Mouse (Mus musculus): ENCODE results near the gene Gm3752. TPM values are rescaled to one million over a fixed set of nuclear protein-coding genes. Genes with fewer than 3 reads are reported as not detected.
"Not testable (repeated sequence)": the region's sequence is repeated elsewhere in the genome, so short reads cannot be mapped to it uniquely, and the experiment has no call there.

The Gm3752 gene
- total RNA-seq (2014; fragmentation: Nextera tagmentation) = not detected in 2 replicates
- total RNA-seq (2017) = not detected in 2 replicates
- polyA plus RNA-seq (2012) = not detected in 2 replicates

- not testable (repeated sequence) for H3K9me3 ChIP-seq (replicated peaks); H3K27me3 ChIP-seq (ENCODE audit: insufficient read depth, low read length); ATAC-seq (ENCODE audit: extremely low read depth, insufficient number of reproducible peaks, low FRiP score, poor library complexity, severe bottlenecking); H3K36me3 ChIP-seq (replicated peaks); H3K4me3 ChIP-seq (ENCODE audit: low read depth, low read length); H3K4me1 ChIP-seq (ENCODE audit: insufficient read depth, low read depth, low read length); DNase-seq (ENCODE audit: low spot score)
These were observed at the start of gene Gm3752 for GRCm38 (mm10) chr14:7483662-7484061. Gm3752 (minus strand) TSS chr14:7483762.

DNA sequence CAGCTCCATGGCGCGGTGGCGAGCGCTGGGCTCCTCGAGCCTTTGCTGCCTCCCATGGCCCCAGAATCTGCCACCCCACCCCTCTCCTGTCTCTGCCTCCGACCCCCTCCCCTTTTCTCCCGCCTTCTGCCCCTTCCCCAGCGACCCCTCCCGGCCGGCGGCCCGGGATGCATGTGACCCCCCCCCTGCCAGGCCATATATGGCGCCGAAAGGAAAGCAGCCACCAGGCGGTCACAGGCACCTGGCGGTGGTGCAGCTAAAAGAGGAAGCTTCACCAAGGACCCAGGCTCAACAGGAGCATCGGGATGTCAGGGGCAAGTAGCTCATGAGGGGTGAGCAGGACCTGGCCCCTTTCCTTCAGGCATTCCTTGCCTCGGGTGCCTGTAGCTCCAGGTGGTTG is 5.2 kb upstream of the Gm3752 start:
- not testable (repeated sequence) for H3K27me3 ChIP-seq (ENCODE audit: insufficient read depth, low read length); H3K36me3 ChIP-seq (replicated peaks); DNase-seq (ENCODE audit: low spot score); H3K9me3 ChIP-seq (replicated peaks); H3K4me3 ChIP-seq (ENCODE audit: low read depth, low read length); ATAC-seq (ENCODE audit: extremely low read depth, insufficient number of reproducible peaks, low FRiP score, poor library complexity, severe bottlenecking); H3K4me1 ChIP-seq (ENCODE audit: insufficient read depth, low read depth, low read length)

DNA sequence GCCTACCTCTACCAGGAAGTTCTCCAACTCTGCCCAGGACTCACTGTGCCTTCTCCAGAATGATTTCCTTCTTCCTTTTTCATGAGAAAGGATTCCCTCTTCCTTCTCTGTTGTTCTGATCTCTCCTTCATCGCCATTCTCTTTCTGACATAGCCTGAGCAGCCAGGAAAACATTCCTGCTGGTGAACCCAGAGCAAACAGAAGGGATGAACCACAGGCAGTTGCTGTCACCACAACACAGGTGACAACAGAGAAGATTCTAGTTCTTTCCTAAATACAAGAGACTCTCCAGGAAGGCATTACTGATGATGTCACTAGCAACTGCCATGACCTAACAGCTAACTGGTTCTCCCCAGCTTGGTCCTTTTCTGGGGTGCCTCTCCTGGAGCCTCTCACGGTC is 32.7 kb downstream of the Gm3752 start, which contains the start of gene Gm3755:
Gene Gm3755 (minus strand): TSS at position 101 of the 400 bp plus-strand sequence.
- not testable (repeated sequence) for H3K9me3 ChIP-seq (replicated peaks); H3K36me3 ChIP-seq (replicated peaks); H3K4me3 ChIP-seq (ENCODE audit: low read depth, low read length); H3K27me3 ChIP-seq (ENCODE audit: insufficient read depth, low read length); ATAC-seq (ENCODE audit: extremely low read depth, insufficient number of reproducible peaks, low FRiP score, poor library complexity, severe bottlenecking); H3K4me1 ChIP-seq (ENCODE audit: insufficient read depth, low read depth, low read length); DNase-seq (ENCODE audit: low spot score)

- H3K27me3 ChIP-seq (ENCODE audit: insufficient read depth, low read length); H3K9me3 ChIP-seq (replicated peaks); H3K4me1 ChIP-seq (ENCODE audit: insufficient read depth, low read depth, low read length); H3K36me3 ChIP-seq (replicated peaks); ATAC-seq (ENCODE audit: extremely low read depth, insufficient number of reproducible peaks, low FRiP score, poor library complexity, severe bottlenecking); DNase-seq (ENCODE audit: low spot score); H3K4me3 ChIP-seq (ENCODE audit: low read depth, low read length): not testable (repeated sequence)
These were observed 61.1 kb downstream of the Gm3752 start for GRCm38 (mm10) chr14:7422496-7422895.

Other genes with a start within 250 kb of the Gm3752 start
- gene Gm3727, start 219.0 kb downstream of the Gm3752 start, total RNA-seq (2014; fragmentation: Nextera tagmentation) = not detected in 2 replicates
- 0.11 and 0.17 TPM in 2 replicates for gene Gm3727, start 219.0 kb downstream of the Gm3752 start, total RNA-seq (2017)
- gene Gm3727, start 219.0 kb downstream of the Gm3752 start, polyA plus RNA-seq (2012) = not detected in 2 replicates
- not detected in 2 replicates for gene Gm3739, start 168.7 kb downstream of the Gm3752 start, total RNA-seq (2014; fragmentation: Nextera tagmentation)
- gene Gm3739, start 168.7 kb downstream of the Gm3752 start, total RNA-seq (2017) = 0.05 TPM in 1 of 2 replicates, not detected in the other
- gene Gm3739, start 168.7 kb downstream of the Gm3752 start, polyA plus RNA-seq (2012) = not detected in 2 replicates
- gene Gm5797, start 151.4 kb downstream of the Gm3752 start, total RNA-seq (2014; fragmentation: Nextera tagmentation) = not detected in 2 replicates
- gene Gm5797, start 151.4 kb downstream of the Gm3752 start, total RNA-seq (2017) = not detected in 2 replicates
- not detected in 2 replicates for gene Gm5797, start 151.4 kb downstream of the Gm3752 start, polyA plus RNA-seq (2012)
- gene Gm8374, start 118.6 kb downstream of the Gm3752 start, total RNA-seq (2014; fragmentation: Nextera tagmentation) = not detected in 2 replicates
- 0.23 and 0.27 TPM in 2 replicates for gene Gm8374, start 118.6 kb downstream of the Gm3752 start, total RNA-seq (2017)
- not detected in 2 replicates for gene Gm8374, start 118.6 kb downstream of the Gm3752 start, polyA plus RNA-seq (2012)
- gene Gm3755, start 32.8 kb downstream of the Gm3752 start, total RNA-seq (2014; fragmentation: Nextera tagmentation) = not detected in 2 replicates
- 0.12 TPM in 1 of 2 replicates, not detected in the other for gene Gm3755, start 32.8 kb downstream of the Gm3752 start, total RNA-seq (2017)
- not detected in 2 replicates for gene Gm3755, start 32.8 kb downstream of the Gm3752 start, polyA plus RNA-seq (2012)
- gene Gm3558, start 84.8 kb upstream of the Gm3752 start, total RNA-seq (2014; fragmentation: Nextera tagmentation) = not detected in 2 replicates
- gene Gm3558, start 84.8 kb upstream of the Gm3752 start, total RNA-seq (2017) = 0.05 TPM in 1 of 2 replicates, not detected in the other
- gene Gm3558, start 84.8 kb upstream of the Gm3752 start, polyA plus RNA-seq (2012) = not detected in 2 replicates
- not detected in 2 replicates for gene Gm10338, start 111.8 kb upstream of the Gm3752 start, total RNA-seq (2014; fragmentation: Nextera tagmentation)
- not detected in 2 replicates for gene Gm10338, start 111.8 kb upstream of the Gm3752 start, total RNA-seq (2017)
- gene Gm10338, start 111.8 kb upstream of the Gm3752 start, polyA plus RNA-seq (2012) = not detected in 2 replicates
- not detected in 2 replicates for gene Gm10128, start 160.2 kb upstream of the Gm3752 start, total RNA-seq (2014; fragmentation: Nextera tagmentation)
- gene Gm10128, start 160.2 kb upstream of the Gm3752 start, total RNA-seq (2017) = not detected in 2 replicates
- not detected in 2 replicates for gene Gm10128, start 160.2 kb upstream of the Gm3752 start, polyA plus RNA-seq (2012)